Mouse (Mus musculus) liver, embryonic 12.5 days (tissue): Measurements from ENCODE around the gene Tuba1b. TPM values are rescaled to one million over a fixed set of nuclear protein-coding genes. Genes with fewer than 3 reads are reported as not detected.

Experiments
- ATAC-seq: fragments of 200-750 bp; cut with Nextera tagmentation; 2 replicates; pipeline ENCODE4 v1.8.0; 2017; ENCODE audit warnings: moderate number of reproducible peaks, mild to moderate bottlenecking, moderate library complexity
- H3K27ac ChIP-seq: fragments of 300-500 bp; sonication (generic); 2 replicates; pipeline ENCODE4 v1.5.1; 2016; ENCODE audit warnings: mild to moderate bottlenecking
- H3K27me3 ChIP-seq: fragments of 300-500 bp; sonication (generic); replicated peaks from 2 replicates; pipeline ENCODE4 v1.6.1; 2016; ENCODE audit warnings: mild to moderate bottlenecking, moderate library complexity
- H3K36me3 ChIP-seq: fragments of 300-500 bp; sonication (generic); 2 replicates; pipeline ENCODE4 v1.6.1; 2016; ENCODE audit warnings: mild to moderate bottlenecking, moderate library complexity
- H3K4me1 ChIP-seq: fragments of 300-500 bp; sonication (generic); 2 replicates; pipeline ENCODE4 v1.6.1; 2016
- H3K4me2 ChIP-seq: fragments of 300-500 bp; sonication (generic); 2 replicates; pipeline ENCODE4 v1.6.1; 2016; ENCODE audit warnings: mild to moderate bottlenecking, moderate library complexity
- H3K4me3 ChIP-seq: fragments of 300-500 bp; sonication (generic); 2 replicates; pipeline ENCODE4 v1.5.1; 2016; ENCODE audit warnings: mild to moderate bottlenecking, moderate library complexity
- H3K9ac ChIP-seq: fragments of 300-500 bp; sonication (generic); 2 replicates; pipeline ENCODE4 v1.6.1; 2016; ENCODE audit warnings: mild to moderate bottlenecking, moderate library complexity
- H3K9me3 ChIP-seq: fragments of 300-500 bp; sonication (generic); replicated peaks from 2 replicates; pipeline ENCODE4 v1.6.1; 2016; ENCODE audit warnings: mild to moderate bottlenecking, moderate library complexity
- WGBS: fragments of 180-500 bp; shearing (Covaris S2); methylation state at CpG from one replicate; pipeline ENCODE4 v1.1.7; 2016; ENCODE audit not compliant: insufficient replicate concordance; 5-methylcytosine and 5-hydroxymethylcytosine counted together
- polyA plus RNA-seq: library from polyadenylated mRNA; unstranded; fragments of >200 nt; fragmentation: Nextera tagmentation; extraction: Ambion mirVana; gene quantifications from 2 replicates; pipeline ENCODE4 v1.2.1, GENCODE M21; 2016

The Tuba1b gene
- polyA plus RNA-seq, 1 experiment from 2014 or later: 1,388 TPM

DNA sequence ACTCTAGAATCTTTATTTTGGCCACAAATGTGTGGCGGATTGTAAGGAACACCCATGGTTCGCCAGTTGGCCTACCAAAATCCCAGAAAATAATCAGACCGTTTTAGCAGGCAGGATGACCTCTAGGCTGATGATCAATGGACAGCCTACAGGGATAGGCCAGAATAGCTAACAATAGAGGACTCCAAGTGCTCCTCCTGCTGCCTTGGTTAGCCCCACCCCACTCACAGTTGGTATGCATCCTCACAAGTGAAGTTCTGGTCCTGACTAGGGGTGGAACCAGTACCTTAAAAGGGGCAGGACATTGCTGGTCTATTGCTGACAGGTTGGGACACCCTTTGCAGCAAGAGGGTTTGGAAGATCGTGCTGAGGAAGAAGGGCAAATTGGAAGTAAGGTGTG lies 41.3 kb downstream of the Tuba1b start:
- peaks cover 70% of the 10 kb centered on the region for H3K27me3 ChIP-seq
- WGBS: 58% methylated on average over 4 of the region's 4 CpGs

DNA sequence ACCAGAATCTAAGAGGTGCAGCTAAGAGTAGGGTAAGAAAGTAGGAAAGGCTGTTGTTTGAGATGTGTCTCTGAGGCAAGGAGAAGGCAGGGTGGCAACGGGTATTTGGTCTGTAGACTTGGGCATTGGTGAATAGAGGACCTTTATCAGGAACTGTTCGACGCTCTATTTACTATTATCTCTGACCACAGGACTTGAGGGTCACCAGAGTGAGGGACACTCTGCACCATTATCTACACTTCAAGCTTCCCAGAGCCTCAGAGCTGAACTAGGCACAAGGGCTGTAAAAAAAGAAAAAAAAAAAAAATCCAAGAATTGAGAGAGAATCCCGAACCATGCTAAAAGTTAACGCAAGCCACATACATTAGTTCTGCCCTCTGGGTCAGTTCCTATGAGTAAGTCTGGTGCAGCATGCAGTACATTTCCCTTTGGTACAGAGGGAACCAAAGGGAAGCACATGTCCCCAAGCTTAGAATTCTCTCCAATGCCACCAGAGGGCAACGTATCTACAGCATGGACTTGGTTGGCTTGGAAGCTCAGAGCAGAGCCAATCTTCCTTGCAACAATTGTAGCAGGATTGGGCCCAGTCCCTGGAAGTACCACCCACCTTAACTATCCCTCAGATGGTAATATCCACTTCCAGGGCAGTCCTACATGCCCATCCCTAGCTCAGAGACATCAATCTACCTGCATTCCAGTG lies 42.3 kb downstream of the Tuba1b start:
- H3K9me3 ChIP-seq: no peaks in the 10 kb centered on the region
- 6% methylated on average over 6 of the region's 6 CpGs for WGBS
- H3K4me3 ChIP-seq: no peak overlapping the region
- H3K27ac ChIP-seq: no peak overlapping the region
- H3K4me2 ChIP-seq: peak overlapping the region; percentile 59
- H3K36me3 ChIP-seq: no peaks in the 10 kb centered on the region
- peaks cover 60% of the 10 kb centered on the region for H3K27me3 ChIP-seq
- peak; percentile 64 for ATAC-seq
- H3K4me1 ChIP-seq: peaks cover 60% of the 10 kb centered on the region
- no peak overlapping the region for H3K9ac ChIP-seq

More for the DNA sequence above, 41.3 kb downstream of the Tuba1b start:
- Histone ChIP-seq H3K9me3 (no peaks in the 10 kb centered on the region), H3K4me3 (no peak overlapping the region), H3K27ac (no peak overlapping the region), H3K4me2 (peak overlapping the region; percentile 83), H3K4me1 (peaks cover 69% of the 10 kb centered on the region), H3K9ac (no peak overlapping the region), H3K36me3 (no peaks in the 10 kb centered on the region)
- no peak for ATAC-seq

GRCm38 (mm10) chr15:98891198-98891742 lies 43.1 kb downstream of the Tuba1b start:
- Histone ChIP-seq H3K4me2 (peak overlapping the region; percentile 59), H3K9me3 (no peaks in the 10 kb centered on the region), H3K36me3 (no peaks in the 10 kb centered on the region), H3K27me3 (peaks cover 58% of the 10 kb centered on the region), H3K27ac (no peak overlapping the region), H3K9ac (no peak overlapping the region), H3K4me1 (peaks cover 52% of the 10 kb centered on the region), H3K4me3 (peak overlapping the region; percentile 29)
- ATAC-seq: no peak
- 19% methylated on average over 19 of the region's 19 CpGs for WGBS

DNA sequence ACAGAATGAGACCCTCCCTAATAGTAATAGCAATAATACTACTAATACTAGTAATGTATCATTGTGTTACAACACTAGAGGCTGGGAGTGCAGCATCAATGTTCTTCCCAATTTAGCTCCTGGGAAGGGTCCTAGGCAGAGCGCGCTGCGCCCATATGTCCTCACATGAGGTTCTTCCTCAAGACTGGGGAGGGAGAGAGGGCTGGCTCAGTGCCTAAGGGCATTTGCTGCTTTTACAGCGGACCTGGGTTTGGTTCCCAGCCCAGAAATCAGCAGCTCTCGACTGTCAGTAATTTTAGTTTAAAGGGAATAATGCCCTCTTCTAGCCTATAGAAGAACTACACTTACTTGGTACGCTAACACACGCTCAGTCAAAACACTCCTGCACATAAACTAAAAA lies 46.8 kb downstream of the Tuba1b start:
- Histone ChIP-seq H3K36me3 (no peaks in the 10 kb centered on the region), H3K4me1 (peaks cover 16% of the 10 kb centered on the region), H3K9me3 (no peaks in the 10 kb centered on the region), H3K27me3 (peaks cover 21% of the 10 kb centered on the region), H3K4me2 (no peak overlapping the region), H3K4me3 (no peak overlapping the region), H3K27ac (no peak overlapping the region), H3K9ac (no peak overlapping the region)
- no peak for ATAC-seq
- WGBS: 79% methylated on average over 7 of the region's 7 CpGs

GRCm38 (mm10) chr15:98886667-98887387 lies 47.5 kb downstream of the Tuba1b start:
- Histone ChIP-seq H3K27ac (no peak overlapping the region), H3K4me1 (peaks cover 16% of the 10 kb centered on the region), H3K27me3 (peaks cover 14% of the 10 kb centered on the region), H3K4me2 (no peak overlapping the region), H3K9ac (no peak overlapping the region), H3K4me3 (no peak overlapping the region), H3K36me3 (no peaks in the 10 kb centered on the region), H3K9me3 (no peaks in the 10 kb centered on the region)
- ATAC-seq: no peak
- WGBS: 71% methylated on average over 8 of the region's 8 CpGs

- no peak overlapping the region for H3K9ac ChIP-seq
- no peak for ATAC-seq
- peaks cover 11% of the 10 kb centered on the region for H3K27me3 ChIP-seq
- H3K4me3 ChIP-seq: no peak overlapping the region
- no peak overlapping the region for H3K4me2 ChIP-seq
- WGBS: 62% methylated on average over 1 of the region's 1 CpGs
- peaks cover 28% of the 10 kb centered on the region for H3K4me1 ChIP-seq
- H3K27ac ChIP-seq: 0 out of 2 replicates have a peak overlapping the region, but pooled peaks have one; percentile 2
- H3K9me3 ChIP-seq: no peaks in the 10 kb centered on the region
- H3K36me3 ChIP-seq: no peaks in the 10 kb centered on the region
Observed at GRCm38 (mm10) chr15:98884106-98884505, 50.3 kb downstream of the Tuba1b start.

GRCm38 (mm10) chr15:98883661-98884060 lies 50.7 kb downstream of the Tuba1b start:
- peaks cover 10% of the 10 kb centered on the region for H3K27me3 ChIP-seq
- H3K4me3 ChIP-seq: no peak overlapping the region
- 0 out of 2 replicates have a peak overlapping the region, but pooled peaks have one; percentile 2 for H3K27ac ChIP-seq
- no peak overlapping the region for H3K4me2 ChIP-seq
- H3K9me3 ChIP-seq: no peaks in the 10 kb centered on the region
- H3K9ac ChIP-seq: no peak overlapping the region
- no peak for ATAC-seq
- peaks cover 28% of the 10 kb centered on the region for H3K4me1 ChIP-seq
- H3K36me3 ChIP-seq: no peaks in the 10 kb centered on the region

- WGBS: 24% methylated on average over 5 of the region's 5 CpGs
- H3K9ac ChIP-seq: peak overlapping the region; percentile 53
- peak overlapping the region; percentile 96 for H3K4me2 ChIP-seq
- H3K36me3 ChIP-seq: no peaks in the 10 kb centered on the region
- peak overlapping the region; percentile 80 for H3K4me3 ChIP-seq
- no peaks in the 10 kb centered on the region for H3K9me3 ChIP-seq
- peak overlapping the region; percentile 80 for H3K27ac ChIP-seq
- ATAC-seq: peak; percentile 22; the same call in 1 of the 2 replicates
- peaks cover 37% of the 10 kb centered on the region for H3K4me1 ChIP-seq
- peaks cover 2% of the 10 kb centered on the region for H3K27me3 ChIP-seq
Observed at GRCm38 (mm10) chr15:98881656-98882008, 52.7 kb downstream of the Tuba1b start.

Other genes starting within 250 kb of the Tuba1b start
- gene Ccdc65, start 226.4 kb downstream of the Tuba1b start, polyA plus RNA-seq: 0.06 TPM in 1 of 2 replicates, not detected in the other
- 83.5 and 90.2 TPM in 2 replicates for gene Fkbp11, start 206.4 kb downstream of the Tuba1b start, polyA plus RNA-seq
- gene Arf3, start 171.4 kb downstream of the Tuba1b start, polyA plus RNA-seq: 22.4 TPM in 2 replicates
- gene Wnt10b, start 156.4 kb downstream of the Tuba1b start, polyA plus RNA-seq: not detected in 2 replicates
- not detected in 2 replicates for gene Wnt1, start 144.7 kb downstream of the Tuba1b start, polyA plus RNA-seq
- gene Ddn, start 125.1 kb downstream of the Tuba1b start, polyA plus RNA-seq: not detected in 2 replicates
- 114 TPM in 2 replicates for gene Prkag1, start 103.0 kb downstream of the Tuba1b start, polyA plus RNA-seq
- gene Kmt2d, start 63.4 kb downstream of the Tuba1b start, polyA plus RNA-seq: 7.0 TPM in 2 replicates
- gene Rhebl1, start 40.0 kb downstream of the Tuba1b start, polyA plus RNA-seq: 4.9 TPM in 2 replicates
- 0.25 and 0.32 TPM in 2 replicates for gene Dhh, start 36.0 kb downstream of the Tuba1b start, polyA plus RNA-seq
- gene Lmbr1l, start 16.3 kb downstream of the Tuba1b start, polyA plus RNA-seq: 4.4 and 4.6 TPM in 2 replicates
- not detected in 2 replicates for gene Gm49450, start 19.0 kb upstream of the Tuba1b start, polyA plus RNA-seq
- 180 and 181 TPM in 2 replicates for gene Tuba1a, start 19.1 kb upstream of the Tuba1b start, polyA plus RNA-seq
- gene Tuba1c, start 95.3 kb upstream of the Tuba1b start, polyA plus RNA-seq: 242 and 244 TPM in 2 replicates
- 0.35 and 0.89 TPM in 2 replicates for gene Prph, start 120.6 kb upstream of the Tuba1b start, polyA plus RNA-seq
- 22.1 and 23.6 TPM in 2 replicates for gene Troap, start 140.0 kb upstream of the Tuba1b start, polyA plus RNA-seq
- gene C1ql4, start 153.3 kb upstream of the Tuba1b start, polyA plus RNA-seq: 0.13 TPM in 1 of 2 replicates, not detected in the other
- gene Dnajc22, start 158.6 kb upstream of the Tuba1b start, polyA plus RNA-seq: 14.4 and 16.9 TPM in 2 replicates
- 23.6 and 23.8 TPM in 2 replicates for gene Spats2, start 191.4 kb upstream of the Tuba1b start, polyA plus RNA-seq